Mouse (Mus musculus): ENCODE measurements at regions not wholly inside any gene's neighbourhood (a gene's known extent, or its start where the extent isn't known, plus 50 kb on each side); places are given as distances from the start of the nearest gene placed in this dataset.

- no peak for TF ChIP-seq CTCF (IDR thresholded peaks at IDR 0.05; ENCODE audit: control insufficient read depth, insufficient read depth, insufficient replicate concordance, low read depth, low read length)
- no peak for TF ChIP-seq POLR2A (IDR thresholded peaks at IDR 0.05; ENCODE audit: control insufficient read depth, low read depth, low read length)
Observed at GRCm38 (mm10) chr13:25483309-25483708, 213.0 kb upstream of the Nrsn1 start.
